Mouse (Mus musculus) lung, embryonic 14.5 days (tissue): Measurements from ENCODE around the gene Myl6. TPM values are rescaled to one million over a fixed set of nuclear protein-coding genes. Genes with fewer than 3 reads are reported as not detected.

Experiments used
- ATAC-seq: fragments of 200-750 bp; cut with Nextera tagmentation; 2 replicates; pipeline ENCODE4 v1.8.0; 2017; ENCODE audit warnings: mild to moderate bottlenecking, moderate TSS enrichment, moderate library complexity; ENCODE audit not compliant: insufficient read depth
- DNase-seq: peaks from one replicate; pipeline ENCODE4 v3.0.0-alpha.2; 2015
- H3K27ac ChIP-seq: fragments of 300-500 bp; sonication (generic); 2 replicates; pipeline ENCODE4 v1.5.1; 2014; ENCODE audit warnings: low read depth, mild to moderate bottlenecking, moderate library complexity
- H3K27me3 ChIP-seq: fragments of 300-500 bp; sonication (generic); 2 replicates; pipeline ENCODE4 v1.6.1; 2014; ENCODE audit warnings: low read length, control low read depth; ENCODE audit not compliant: insufficient read depth
- H3K36me3 ChIP-seq: fragments of 300-500 bp; sonication (generic); 2 replicates; pipeline ENCODE4 v1.6.1; 2014; ENCODE audit warnings: control low read depth; ENCODE audit not compliant: insufficient read depth
- H3K4me1 ChIP-seq: fragments of 300-500 bp; sonication (generic); 2 replicates; pipeline ENCODE4 v1.6.1; 2014; ENCODE audit warnings: antibody characterized with exemption, control low read depth; ENCODE audit not compliant: insufficient read depth
- H3K4me2 ChIP-seq: fragments of 300-500 bp; sonication (generic); 2 replicates; pipeline ENCODE4 v1.6.1; 2014; ENCODE audit warnings: mild to moderate bottlenecking
- H3K4me3 ChIP-seq: fragments of 300-500 bp; sonication (generic); 2 replicates; pipeline ENCODE4 v1.5.1; 2014; ENCODE audit warnings: low read depth, low read length
- H3K9ac ChIP-seq: fragments of 300-500 bp; sonication (generic); 2 replicates; pipeline ENCODE4 v1.6.1; 2014
- H3K9me3 ChIP-seq: fragments of 300-500 bp; sonication (generic); 2 replicates; pipeline ENCODE4 v1.6.1; 2016; ENCODE audit warnings: low read depth, low read length, control low read depth
- CTCF ChIP-seq: IDR thresholded peaks from 2 replicates; pipeline ENCODE4 v1.5.1; 2016; ENCODE audit warnings: antibody characterized with exemption, low read depth
- WGBS: fragments of 180-500 bp; shearing (Covaris S2); extraction: QIAGEN DNeasy Blood & Tissue Kit; methylation state at CpG from one replicate; pipeline ENCODE4 v1.1.7; 2014; 5-methylcytosine and 5-hydroxymethylcytosine counted together
- polyA plus RNA-seq: library from polyadenylated mRNA; unstranded; fragments of >200 nt; fragmentation: Nextera tagmentation; extraction: Ambion mirVana; gene quantifications from 2 replicates; pipeline ENCODE4 v1.2.1, GENCODE M21; 2014

The Myl6 gene
- polyA plus RNA-seq, 1 experiment from 2014 or later = 1,238 TPM

DNA sequence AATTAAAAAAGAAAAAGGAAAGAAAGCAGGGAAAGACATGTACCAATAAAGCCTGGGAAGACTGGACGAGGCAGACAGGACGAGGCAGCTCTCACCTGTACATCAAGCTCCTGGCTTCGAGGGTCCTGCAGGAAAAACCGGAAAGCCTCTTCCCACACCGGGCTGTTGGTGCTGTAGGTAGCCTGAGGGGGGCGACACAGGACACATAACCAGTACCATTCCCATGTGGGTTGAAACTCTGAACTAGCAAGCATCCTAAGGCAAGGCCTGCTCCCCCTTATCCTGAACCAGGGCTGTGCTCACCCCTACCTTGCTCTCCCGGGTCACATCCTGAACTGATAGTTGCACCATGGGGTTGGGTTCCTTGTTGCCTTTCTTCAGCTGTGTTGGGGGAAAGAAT lies 24.9 kb upstream of the Myl6 start:
- Histone ChIP-seq H3K9me3 (no peaks in the 10 kb centered on the region), H3K36me3 (peaks cover 27% of the 10 kb centered on the region), H3K4me2 (no peak overlapping the region), H3K27ac (no peak overlapping the region), H3K4me3 (no peak overlapping the region), H3K27me3 (peaks cover 10% of the 10 kb centered on the region; the same call in 1 of the 2 replicates), H3K9ac (no peak overlapping the region), H3K4me1 (no peaks in the 10 kb centered on the region)
- 75% methylated on average over 7 of the region's 7 CpGs for WGBS
- peak; percentile 53 for TF ChIP-seq CTCF
- no peak for ATAC-seq
- peak; percentile 43 for DNase-seq

DNA sequence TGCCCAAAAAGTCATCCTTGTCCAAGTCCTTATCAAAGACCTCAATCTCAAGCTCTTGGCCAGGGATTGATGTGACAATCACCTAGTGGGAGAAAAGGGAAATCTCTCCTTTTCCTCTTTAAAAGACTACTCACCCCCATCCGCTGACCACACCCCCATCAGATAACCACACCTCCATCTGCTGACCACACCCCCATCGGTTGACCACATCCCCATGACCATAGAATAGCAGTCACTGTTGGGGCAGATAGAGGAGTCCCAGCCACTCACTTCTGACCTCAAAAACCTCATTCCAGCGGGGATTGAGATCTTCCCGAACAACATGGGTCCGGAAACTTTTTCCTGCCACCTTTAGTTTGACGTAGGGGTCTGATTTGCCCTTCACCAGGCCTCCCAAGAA lies 22.7 kb upstream of the Myl6 start:
- Histone ChIP-seq H3K9me3 (no peaks in the 10 kb centered on the region), H3K9ac (no peak overlapping the region), H3K36me3 (peaks cover 32% of the 10 kb centered on the region), H3K4me3 (no peak overlapping the region), H3K27me3 (peaks cover 10% of the 10 kb centered on the region; the same call in 1 of the 2 replicates), H3K27ac (no peak overlapping the region), H3K4me2 (no peak overlapping the region), H3K4me1 (no peaks in the 10 kb centered on the region)
- 34% methylated on average over 6 of the region's 6 CpGs for WGBS
- ATAC-seq (0 out of 2 replicates have a peak, but pooled peaks have one; percentile 45), DNase-seq (no peak)
- TF ChIP-seq CTCF = no peak

DNA sequence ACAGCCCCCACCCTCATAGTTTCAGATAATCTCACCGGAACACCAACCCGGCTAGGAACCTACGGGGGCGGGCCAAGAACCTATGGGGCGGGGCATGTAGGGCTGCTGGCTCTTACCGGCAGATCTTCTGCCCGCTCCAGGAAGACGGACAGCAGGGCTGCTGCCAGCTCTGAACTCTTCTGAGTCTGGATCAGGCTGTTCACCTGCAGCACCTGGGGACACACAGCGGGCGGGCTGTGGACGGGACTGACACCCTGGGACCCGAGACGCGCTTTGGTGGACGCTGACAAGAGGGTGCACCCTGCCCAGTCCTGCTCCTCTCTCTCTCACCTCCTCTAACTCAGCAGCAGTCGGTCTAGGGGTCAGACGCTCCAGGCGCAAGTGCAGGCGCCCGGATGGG lies 22.1 kb upstream of the Myl6 start:
- H3K4me3 ChIP-seq = no peak overlapping the region

DNA sequence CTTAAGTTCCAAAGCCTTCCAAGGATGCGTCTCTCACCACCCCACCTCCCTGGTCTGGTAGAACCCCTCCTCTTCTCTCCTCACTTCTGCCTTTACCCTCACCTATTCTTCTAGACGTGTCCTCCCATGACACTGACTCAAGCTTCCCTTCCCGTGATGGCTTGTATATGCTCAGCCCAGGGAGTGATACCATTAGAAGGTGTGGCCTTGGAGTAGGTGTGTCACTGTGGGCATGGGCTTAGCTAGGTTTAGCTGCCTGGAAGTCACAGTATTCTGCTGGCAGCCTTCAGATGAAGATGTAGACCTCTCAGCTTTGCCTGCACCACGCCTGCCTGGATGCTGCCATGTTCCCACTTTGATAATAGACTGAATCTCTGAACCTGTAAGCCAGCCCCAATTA lies 21.1 kb upstream of the Myl6 start:
- no peak overlapping the region for H3K4me3 ChIP-seq
- 76% methylated on average over 4 of the region's 4 CpGs for WGBS
- no peak overlapping the region for H3K27ac ChIP-seq
- H3K9ac ChIP-seq = no peak overlapping the region
- no peak overlapping the region for H3K4me2 ChIP-seq
- ATAC-seq (no peak), DNase-seq (no peak)
- H3K36me3 ChIP-seq = peaks cover 34% of the 10 kb centered on the region
- peaks cover 10% of the 10 kb centered on the region; the same call in 1 of the 2 replicates for H3K27me3 ChIP-seq
- TF ChIP-seq CTCF = no peak
- no peaks in the 10 kb centered on the region for H3K4me1 ChIP-seq
- no peaks in the 10 kb centered on the region for H3K9me3 ChIP-seq

More for the DNA sequence above, 22.1 kb upstream of the Myl6 start:
- no peak overlapping the region for H3K4me2 ChIP-seq
- H3K36me3 ChIP-seq = peaks cover 34% of the 10 kb centered on the region
- 26% methylated on average over 20 of the region's 20 CpGs for WGBS
- H3K9me3 ChIP-seq = no peaks in the 10 kb centered on the region
- TF ChIP-seq CTCF = no peak
- DNase-seq (no peak), ATAC-seq (no peak)
- no peak overlapping the region for H3K27ac ChIP-seq
- peaks cover 10% of the 10 kb centered on the region; the same call in 1 of the 2 replicates for H3K27me3 ChIP-seq
- no peaks in the 10 kb centered on the region for H3K4me1 ChIP-seq
- no peak overlapping the region; the same call in 1 of the 2 replicates for H3K9ac ChIP-seq

DNA sequence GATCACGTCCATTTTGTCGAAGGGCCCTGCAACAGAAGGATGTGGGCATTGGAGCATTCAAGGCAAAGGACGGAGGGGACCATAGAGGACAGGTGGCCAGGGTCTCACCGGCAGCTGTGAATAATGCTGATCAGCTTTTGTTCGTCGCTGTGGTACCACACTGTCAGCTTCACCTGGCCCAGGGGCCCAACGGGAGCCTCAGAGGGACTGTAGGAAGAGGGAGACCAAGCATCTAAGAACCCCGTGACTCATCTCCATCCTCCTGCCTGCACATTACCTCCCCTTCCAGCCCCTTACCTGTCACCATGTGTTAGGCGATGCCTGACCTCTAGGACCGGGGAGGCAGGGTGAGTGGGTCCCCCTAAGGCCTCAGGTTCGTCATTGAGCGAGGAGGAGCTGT lies 17.8 kb upstream of the Myl6 start:
- Histone ChIP-seq H3K9ac (no peak overlapping the region), H3K4me1 (no peaks in the 10 kb centered on the region), H3K4me2 (no peak overlapping the region), H3K4me3 (no peak overlapping the region), H3K27me3 (0 out of 2 replicates have a peak, but pooled peaks cover 6% of the 10 kb centered on the region), H3K9me3 (no peaks in the 10 kb centered on the region), H3K27ac (no peak overlapping the region), H3K36me3 (peaks cover 28% of the 10 kb centered on the region)
- no peak for DNase-seq
- WGBS = 80% methylated on average over 12 of the region's 12 CpGs
- no peak for TF ChIP-seq CTCF
- ATAC-seq = no peak

DNA sequence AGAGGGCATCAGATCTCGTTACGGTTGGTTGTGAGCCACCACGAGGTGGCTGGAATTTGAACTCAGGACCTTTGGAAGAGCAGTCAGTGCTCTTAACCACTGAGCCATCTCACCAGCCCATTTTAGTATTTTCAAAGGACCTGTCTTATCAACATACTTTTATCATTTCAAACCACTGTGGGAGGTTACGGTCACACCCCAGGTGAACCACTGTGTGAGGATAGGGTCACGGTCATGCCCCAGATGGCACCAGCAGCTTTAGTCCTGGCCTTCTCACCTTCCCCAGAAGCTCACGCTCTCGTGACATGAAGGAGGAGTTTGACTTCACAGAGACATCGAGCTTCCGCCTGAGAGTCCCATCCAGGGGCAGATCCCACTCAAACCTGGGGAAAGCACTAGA lies 17.2 kb upstream of the Myl6 start:
- WGBS = 79% methylated on average over 9 of the region's 9 CpGs
- no peak overlapping the region for H3K4me3 ChIP-seq
- no peak overlapping the region for H3K9ac ChIP-seq
- H3K27ac ChIP-seq = no peak overlapping the region
- H3K4me2 ChIP-seq = no peak overlapping the region
- no peak for TF ChIP-seq CTCF
- no peaks in the 10 kb centered on the region for H3K9me3 ChIP-seq
- ATAC-seq (no peak), DNase-seq (no peak)
- 0 out of 2 replicates have a peak, but pooled peaks cover 3% of the 10 kb centered on the region for H3K27me3 ChIP-seq
- H3K4me1 ChIP-seq = no peaks in the 10 kb centered on the region
- H3K36me3 ChIP-seq = peaks cover 28% of the 10 kb centered on the region

DNA sequence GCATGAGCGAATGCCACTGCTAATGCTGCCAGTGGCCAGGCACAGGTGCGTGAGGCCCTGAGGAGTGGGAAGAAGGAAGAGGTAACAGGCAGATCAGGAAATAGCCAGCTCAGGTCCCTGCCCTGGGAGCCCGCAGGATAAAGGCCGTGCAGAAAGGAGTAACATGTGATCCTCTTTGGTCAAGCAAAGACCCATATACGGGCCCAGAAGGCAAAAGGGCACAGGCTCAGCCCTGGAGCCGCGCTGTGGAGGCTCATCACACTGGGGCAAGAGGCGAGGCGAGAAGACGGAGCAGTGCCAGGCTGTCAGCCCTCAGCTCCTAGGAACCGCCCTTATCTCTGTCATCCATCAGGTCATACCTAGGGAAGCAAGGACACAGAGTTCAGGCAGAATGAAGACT lies 16.4 kb upstream of the Myl6 start:
- Histone ChIP-seq H3K27ac (no peak overlapping the region), H3K4me3 (no peak overlapping the region), H3K9me3 (no peaks in the 10 kb centered on the region), H3K9ac (no peak overlapping the region), H3K36me3 (peaks cover 28% of the 10 kb centered on the region), H3K27me3 (no peaks in the 10 kb centered on the region), H3K4me1 (no peaks in the 10 kb centered on the region), H3K4me2 (no peak overlapping the region)
- WGBS = 62% methylated on average over 11 of the region's 11 CpGs
- no peak for ATAC-seq
- no peak for TF ChIP-seq CTCF
- DNase-seq = no peak

DNA sequence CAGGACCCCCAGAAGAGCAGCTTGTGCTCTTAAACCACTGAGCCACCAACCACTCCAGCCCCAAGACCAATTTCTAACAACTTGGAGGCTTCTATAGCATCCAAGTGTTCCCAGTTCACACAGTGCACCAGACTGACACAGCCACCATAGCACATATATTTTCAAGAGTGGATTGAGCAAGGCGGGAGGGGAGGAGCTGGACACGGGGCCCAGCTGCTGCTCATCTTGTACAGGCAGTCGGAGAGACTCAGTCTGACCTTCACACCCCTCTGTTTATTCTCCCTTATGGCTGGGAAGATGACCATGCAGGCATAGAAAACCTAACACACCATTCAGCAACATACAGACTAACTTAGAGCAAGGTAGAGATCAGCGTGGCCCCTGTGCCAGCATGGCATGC lies 15.9 kb upstream of the Myl6 start:
- ATAC-seq = peak; percentile 66; the same call in 1 of the 2 replicates
- Histone ChIP-seq H3K9ac (no peak overlapping the region), H3K9me3 (no peaks in the 10 kb centered on the region), H3K4me2 (no peak overlapping the region), H3K27me3 (no peaks in the 10 kb centered on the region), H3K4me3 (no peak overlapping the region), H3K27ac (no peak overlapping the region), H3K4me1 (no peaks in the 10 kb centered on the region), H3K36me3 (peaks cover 24% of the 10 kb centered on the region)
- WGBS = 49% methylated on average over 4 of the region's 4 CpGs
- TF ChIP-seq CTCF = no peak
- DNase-seq = peak; percentile 51
